Mouse (Mus musculus): ENCODE measurements around the gene Znrf1.

The Znrf1 gene

GRCm38 (mm10) chr8:111533503-111533902 lies 2.4 kb upstream of the Znrf1 start:
- DNase-seq (ENCODE audit: low read depth, low spot score) = no peak

DNA sequence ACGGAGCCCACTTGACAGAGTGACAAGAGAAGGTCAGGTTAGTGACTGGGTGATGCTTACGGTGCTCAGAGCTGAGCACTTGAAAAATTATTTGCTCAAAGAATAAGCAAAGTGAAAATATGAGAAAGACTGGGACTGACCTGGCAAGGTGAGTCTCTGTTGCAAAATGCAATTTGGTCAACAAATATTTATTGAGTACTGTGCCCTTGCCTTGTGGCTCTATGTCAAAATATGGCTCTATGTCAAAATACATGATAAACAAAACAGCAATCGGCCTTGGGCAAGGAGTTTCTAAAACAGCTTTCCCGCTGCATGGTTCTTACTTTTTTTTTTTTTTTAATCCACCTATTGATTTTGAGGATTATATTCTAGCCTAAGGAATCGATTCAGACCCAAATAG lies 406 bp upstream of the Znrf1 start:
- DNase-seq (ENCODE audit: low read depth, low spot score) = no peak

DNA sequence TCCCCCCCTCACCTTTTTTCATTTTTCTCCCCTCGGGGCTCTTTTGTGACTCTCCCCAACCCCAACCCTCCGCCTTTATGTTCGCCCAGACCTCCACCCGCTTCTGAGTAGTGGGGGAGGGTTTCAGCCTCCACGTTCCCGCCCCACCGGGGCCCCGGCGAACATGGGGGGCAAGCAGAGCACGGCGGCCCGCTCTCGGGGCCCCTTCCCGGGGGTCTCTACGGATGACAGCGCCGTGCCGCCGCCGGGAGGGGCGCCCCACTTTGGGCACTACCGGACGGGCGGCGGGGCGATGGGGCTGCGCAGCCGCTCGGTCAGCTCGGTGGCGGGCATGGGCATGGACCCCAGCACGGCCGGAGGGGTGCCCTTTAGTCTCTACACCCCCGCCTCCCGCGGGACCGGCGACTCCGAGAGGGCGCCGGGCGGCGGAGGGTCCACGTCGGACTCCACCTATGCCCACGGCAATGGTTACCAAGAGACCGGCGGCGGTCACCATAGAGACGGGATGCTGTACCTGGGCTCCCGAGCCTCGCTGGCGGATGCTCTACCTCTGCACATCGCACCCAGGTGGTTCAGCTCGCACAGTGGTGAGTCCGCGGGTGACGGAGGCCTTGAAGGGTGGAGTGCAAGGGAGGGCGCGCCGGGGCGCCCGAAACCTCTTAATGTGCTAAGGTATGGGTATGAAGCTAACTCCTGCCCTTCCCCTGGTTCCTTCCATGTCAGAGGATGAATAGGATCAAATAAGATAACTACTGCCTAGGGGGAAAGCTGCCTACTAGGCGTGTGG lies 1.3 kb downstream of the Znrf1 start:
- DNase-seq (ENCODE audit: low read depth, low spot score) = peak; percentile 54

GRCm38 (mm10) chr8:111537765-111538158 lies 1.9 kb downstream of the Znrf1 start:
- no peak for DNase-seq (ENCODE audit: low read depth, low spot score)

- no peak for DNase-seq (ENCODE audit: low read depth, low spot score)
Measured at GRCm38 (mm10) chr8:111538194-111538593, 2.3 kb downstream of the Znrf1 start.

DNA sequence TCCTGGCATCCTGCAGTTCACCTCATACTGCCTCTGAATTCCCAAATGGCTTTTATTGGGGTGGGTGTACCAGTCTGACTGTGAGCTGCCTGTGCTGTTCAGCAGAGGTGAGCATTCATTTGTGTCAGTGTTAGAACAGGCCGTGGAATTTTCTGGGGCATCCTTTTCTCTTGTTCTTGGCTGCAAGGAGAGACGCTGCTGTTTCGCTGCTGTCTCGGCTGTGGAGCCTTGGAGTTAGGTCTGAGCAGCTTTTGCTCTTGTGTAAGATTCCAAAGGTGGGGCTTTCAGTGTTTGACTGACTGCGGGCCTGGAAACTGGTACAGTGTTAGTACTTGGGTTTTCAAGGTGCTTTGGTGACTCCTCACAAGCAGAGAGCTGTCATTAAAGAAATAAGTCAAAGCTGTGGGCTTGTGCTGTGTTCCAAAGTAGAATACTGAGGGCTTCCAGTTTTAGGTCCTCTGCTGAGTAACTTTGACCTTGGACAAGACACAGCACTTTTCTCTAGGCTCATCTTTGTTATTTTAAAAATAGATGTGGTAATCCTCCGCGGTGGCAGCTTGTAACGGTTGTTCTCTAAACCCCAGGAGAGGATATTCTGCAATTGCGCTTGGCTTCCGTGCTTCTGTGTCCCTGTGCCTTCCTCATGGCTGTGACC lies 3.7 kb downstream of the Znrf1 start:
- no peak for DNase-seq (ENCODE audit: low read depth, low spot score)

- no peak for DNase-seq (ENCODE audit: low read depth, low spot score)
Measured at GRCm38 (mm10) chr8:111543712-111544380, 7.9 kb downstream of the Znrf1 start.

DNA sequence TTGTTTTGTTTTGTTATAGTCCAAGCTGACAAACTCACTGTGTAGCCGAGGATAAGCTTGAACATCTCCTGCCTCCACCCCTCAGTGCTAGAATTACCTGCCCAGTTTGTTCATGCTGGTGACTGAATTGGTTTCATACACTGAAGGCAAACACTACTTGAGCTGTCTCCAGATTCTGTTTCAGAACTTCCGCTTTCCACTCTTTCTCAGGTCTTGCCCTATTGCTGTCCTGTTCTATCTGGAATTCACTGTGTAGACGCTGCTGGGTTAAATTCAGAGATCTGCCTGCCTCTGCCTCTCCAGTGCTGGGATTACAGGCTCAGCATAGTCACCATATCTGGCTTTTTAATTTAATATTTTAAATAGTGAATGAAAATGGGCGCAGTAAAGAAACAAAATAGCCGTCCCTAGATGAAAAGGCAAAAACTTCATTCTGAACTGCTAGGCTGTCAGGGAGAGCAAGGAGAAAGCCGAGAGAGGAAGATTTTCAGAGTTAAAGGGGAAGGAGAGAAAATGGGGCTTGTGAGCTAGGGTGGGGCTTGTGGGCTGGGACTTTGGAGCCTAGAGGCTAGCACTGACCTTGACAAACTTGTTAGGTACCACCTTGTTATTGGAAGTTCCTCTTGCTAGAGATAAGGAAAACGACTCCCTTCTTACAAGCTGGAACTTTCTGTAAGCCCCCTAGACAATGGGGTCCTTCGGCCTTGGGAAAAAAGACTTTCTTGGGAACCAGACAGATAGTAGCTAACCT lies 9.7 kb downstream of the Znrf1 start:
- no peak for DNase-seq (ENCODE audit: low read depth, low spot score)

DNA sequence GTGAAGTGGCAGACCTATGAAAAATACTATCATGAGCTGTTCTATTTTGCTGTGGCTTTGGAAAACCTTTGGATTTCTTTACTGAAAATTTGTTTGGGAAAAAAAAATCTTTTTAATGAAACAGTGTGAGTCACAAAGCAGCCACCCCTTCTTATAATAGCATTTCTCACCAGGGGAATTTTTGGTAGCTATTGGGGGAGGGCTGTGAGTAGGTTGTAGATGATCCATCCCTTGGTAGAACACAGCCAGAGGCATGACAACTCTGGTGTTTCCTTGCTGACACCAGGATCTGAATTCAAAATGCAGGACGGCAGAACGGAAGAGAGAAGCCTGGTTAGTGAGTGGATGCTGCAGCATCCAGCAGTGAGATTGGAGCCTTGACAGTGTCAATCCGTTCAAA lies 11.2 kb downstream of the Znrf1 start:
- no peak for DNase-seq (ENCODE audit: low read depth, low spot score)

GRCm38 (mm10) chr8:111548201-111548600 lies 12.3 kb downstream of the Znrf1 start:
- DNase-seq (ENCODE audit: low read depth, low spot score) = peak; percentile 76

DNA sequence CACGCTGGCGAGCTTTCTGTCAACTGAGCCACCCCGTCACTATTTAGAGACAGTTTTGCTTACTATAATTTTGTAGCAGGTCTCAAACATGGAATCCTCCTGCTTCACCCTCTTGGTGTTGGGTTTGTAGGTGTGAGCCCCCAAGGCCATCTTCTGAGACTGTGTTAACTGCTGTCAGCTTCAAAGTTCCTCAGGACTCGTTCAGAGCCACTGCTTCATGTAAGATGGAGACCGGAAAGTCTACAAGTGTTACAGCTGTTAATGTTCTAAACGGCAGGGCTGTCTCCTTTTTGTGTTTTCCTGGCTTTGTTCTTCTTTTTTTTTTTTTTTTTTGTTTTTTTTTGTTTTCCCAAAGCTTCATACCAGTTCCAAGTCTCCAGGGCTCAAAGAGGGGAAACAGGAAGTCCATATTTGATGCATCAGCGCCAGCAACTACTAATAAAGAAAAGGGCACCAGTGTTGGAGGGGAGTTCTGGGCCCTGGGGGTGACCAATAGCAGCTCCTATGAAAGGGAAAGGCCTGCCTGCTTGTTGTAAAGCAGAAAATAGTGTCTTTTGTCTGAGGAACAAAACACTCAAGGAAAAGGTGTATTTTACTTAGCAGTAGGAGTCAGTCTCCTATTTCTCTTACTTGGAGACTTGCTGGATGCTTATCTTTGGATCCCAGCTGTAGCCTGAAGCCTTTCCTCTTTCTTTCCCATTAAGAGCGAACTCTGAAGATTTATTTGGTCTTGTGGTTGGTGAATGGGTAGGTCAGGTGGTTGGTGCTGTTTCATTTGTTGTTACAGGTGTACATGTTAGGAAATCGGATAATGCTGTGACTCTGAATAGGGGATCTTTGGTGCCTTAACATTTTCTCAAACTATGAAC lies 14.3 kb downstream of the Znrf1 start:
- DNase-seq (ENCODE audit: low read depth, low spot score) = no peak

GRCm38 (mm10) chr8:111551511-111552130 lies 15.7 kb downstream of the Znrf1 start:
- DNase-seq (ENCODE audit: low read depth, low spot score) = no peak

DNA sequence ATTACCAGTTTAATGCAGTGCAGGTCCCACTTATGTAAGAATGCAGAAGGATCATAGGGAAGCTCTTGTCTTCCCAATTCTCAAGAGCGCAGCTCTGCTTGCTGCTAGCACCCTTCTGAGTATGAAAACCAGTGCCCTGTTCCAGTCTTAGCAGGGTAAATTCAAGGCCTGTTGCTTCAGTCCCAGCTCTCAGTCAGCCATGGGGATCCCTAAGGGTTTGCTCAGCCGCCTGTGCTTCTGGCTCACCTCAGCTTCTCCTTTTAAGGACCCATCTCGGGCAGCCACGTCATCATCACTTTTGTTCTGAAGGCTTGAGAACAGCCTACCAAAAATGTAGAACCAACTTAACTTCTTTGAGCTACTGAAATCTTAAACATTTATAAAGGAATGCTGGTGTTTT lies 25.9 kb downstream of the Znrf1 start:
- DNase-seq (ENCODE audit: low read depth, low spot score) = no peak

- no peak for DNase-seq (ENCODE audit: low read depth, low spot score)
Measured at GRCm38 (mm10) chr8:111562274-111562803, 26.4 kb downstream of the Znrf1 start.

DNA sequence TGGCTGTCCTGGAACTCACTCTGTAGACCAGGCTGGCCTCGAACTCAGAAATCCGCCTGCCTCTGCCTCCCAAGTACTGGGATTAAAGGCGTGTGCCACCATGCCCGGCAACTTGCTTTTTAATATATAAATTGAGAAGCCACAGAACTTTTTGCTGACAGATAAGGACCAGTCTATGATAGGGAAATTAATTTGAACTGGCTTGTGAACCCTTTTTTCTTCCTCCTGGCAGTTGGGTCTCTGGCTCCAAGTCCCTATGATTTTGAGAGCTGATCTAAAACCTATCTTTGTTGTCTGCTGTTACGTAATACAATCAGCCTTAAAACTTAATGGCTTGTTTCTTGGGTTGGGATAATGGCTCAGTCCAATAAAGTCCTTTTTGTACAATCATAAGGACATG lies 27.2 kb downstream of the Znrf1 start:
- DNase-seq (ENCODE audit: low read depth, low spot score) = no peak

- no peak for DNase-seq (ENCODE audit: low read depth, low spot score)
Measured at GRCm38 (mm10) chr8:111563687-111564086, 27.8 kb downstream of the Znrf1 start.

GRCm38 (mm10) chr8:111564093-111564492 lies 28.2 kb downstream of the Znrf1 start:
- DNase-seq (ENCODE audit: low read depth, low spot score) = no peak

DNA sequence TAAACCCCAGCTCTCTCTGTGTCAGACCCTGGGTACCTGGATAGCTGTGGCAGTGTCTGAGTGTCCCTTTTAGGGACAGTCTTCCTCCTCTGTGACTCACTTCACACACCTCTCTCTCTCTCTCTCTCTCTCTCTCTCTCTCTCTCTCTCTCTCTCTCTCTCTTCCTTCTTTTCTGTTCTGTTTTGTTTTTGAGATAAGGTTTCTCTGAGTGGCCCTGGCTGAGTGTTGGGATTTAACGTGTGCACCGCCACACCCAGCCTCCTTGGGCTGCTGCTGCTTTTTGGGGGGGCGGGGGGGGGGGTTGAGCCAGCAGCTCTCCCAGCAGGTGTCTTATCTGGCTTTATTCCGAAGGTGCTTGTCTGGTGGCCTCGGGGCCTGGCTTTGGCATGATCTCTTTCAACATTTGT lies 29.9 kb downstream of the Znrf1 start:
- no peak for DNase-seq (ENCODE audit: low read depth, low spot score)

DNA sequence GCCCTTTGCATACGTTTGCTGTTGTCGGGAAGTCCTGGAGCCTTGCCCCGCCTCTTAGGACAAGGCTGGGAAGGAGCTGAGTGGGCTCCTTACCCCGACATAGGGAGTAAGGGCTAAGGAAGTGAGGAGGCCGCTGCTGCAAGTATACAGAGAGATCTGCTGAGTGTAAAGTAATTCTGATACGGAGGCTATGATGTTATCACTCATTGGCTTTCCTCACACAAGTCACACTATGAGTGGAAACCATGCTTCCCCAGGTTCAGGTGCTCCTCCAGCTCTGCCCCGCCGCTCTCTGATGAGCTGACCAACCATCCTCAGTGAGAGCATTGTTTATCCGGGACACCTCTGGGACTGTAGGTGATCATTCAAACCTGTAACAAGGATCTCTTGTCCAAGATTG lies 30.4 kb downstream of the Znrf1 start:
- no peak for DNase-seq (ENCODE audit: low read depth, low spot score)

DNA sequence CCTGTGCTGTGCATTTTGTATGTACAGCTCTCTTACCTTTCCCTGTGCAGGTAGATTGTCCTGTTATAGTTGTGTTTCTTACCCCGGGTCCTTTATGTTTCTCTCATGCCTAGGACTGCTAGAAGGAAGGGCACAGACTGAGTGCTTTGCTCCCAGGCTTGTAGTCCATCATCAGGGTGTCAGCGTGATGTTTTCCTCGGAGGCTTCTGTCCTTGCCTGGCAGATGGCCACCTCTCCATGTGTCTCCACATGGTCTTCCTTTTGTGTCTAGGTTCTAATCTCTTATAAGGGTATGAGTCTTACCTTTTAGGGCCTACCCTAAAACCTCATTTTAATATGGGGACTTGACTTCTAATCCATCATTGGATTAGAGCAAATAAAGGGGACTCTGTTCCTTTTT lies 31.7 kb downstream of the Znrf1 start:
- no peak for DNase-seq (ENCODE audit: low read depth, low spot score)
